Mouse (Mus musculus): ENCODE measurements around the gene Gab3. TPM values are rescaled to one million over a fixed set of nuclear protein-coding genes. Genes with fewer than 3 reads are reported as not detected.
"Not testable (repeated sequence)": the region's sequence is repeated elsewhere in the genome, so short reads cannot be mapped to it uniquely, and the experiment has no call there.

Gab3 gene
- polyA plus RNA-seq, 1 experiment = 1.6 TPM

DNA sequence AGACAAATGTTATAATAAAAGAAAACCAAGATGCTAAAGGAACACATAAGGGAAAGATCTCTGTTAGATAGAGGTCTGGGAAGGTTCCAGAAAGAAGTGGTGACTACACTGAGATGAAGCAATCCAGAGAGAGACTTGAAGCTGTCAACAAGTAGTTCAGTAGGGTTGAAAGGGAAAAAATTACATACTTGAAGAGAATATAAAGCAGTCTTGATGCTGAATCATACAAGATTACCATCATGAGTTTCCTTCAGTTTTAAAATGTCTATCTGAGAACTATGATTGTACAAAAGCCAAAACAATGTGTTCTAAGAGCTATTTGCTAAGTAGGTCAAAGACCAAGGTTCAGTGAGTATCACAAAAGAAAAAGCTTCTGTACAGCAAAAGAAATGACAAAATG, 48.6 kb downstream of the Gab3 start:
- no peak for DNase-seq (ENCODE audit: extremely low spot score in 1 of 2, low spot score in 1 of 2)

DNA sequence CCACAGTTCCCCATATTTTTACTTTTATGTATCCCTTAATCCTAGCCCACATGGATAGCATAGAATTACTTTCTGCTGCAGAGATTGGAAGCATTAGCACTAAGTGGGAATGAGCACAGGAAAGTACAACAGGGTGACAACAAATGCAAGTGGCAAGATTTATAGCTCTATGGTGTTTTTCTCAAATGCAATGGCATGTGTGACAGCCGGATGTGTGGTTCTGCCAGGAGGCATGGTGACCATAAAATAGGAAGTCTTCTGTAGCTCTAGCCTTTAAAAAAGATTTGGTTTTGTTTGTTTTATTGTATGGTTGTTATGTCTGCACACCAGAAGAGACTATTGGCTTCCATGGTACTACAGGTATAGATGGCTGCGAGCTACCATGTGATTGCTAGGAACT, 50.1 kb downstream of the Gab3 start:
- no peak for DNase-seq (ENCODE audit: extremely low spot score in 1 of 2, low spot score in 1 of 2)

DNA sequence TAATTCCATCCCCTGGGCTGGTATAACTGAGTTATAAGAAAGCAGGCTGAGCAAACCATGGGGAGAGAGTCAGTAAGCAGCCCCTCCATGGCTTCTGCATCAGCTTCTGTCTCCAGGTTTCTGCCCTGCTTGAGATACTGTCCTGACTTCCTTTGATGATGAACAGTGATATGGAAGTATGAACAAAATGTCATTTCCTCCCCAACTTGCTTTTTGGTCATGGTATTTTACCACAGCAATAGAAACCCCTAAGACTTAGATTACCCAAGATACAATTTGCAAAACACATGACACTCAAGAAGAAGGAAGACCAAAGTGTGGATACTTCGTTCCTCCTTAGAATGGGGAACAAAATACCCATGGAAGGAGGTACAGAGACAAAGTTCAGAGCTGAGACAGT, 51.2 kb downstream of the Gab3 start:
- not testable (repeated sequence) for DNase-seq (ENCODE audit: extremely low spot score in 1 of 2, low spot score in 1 of 2)

DNA sequence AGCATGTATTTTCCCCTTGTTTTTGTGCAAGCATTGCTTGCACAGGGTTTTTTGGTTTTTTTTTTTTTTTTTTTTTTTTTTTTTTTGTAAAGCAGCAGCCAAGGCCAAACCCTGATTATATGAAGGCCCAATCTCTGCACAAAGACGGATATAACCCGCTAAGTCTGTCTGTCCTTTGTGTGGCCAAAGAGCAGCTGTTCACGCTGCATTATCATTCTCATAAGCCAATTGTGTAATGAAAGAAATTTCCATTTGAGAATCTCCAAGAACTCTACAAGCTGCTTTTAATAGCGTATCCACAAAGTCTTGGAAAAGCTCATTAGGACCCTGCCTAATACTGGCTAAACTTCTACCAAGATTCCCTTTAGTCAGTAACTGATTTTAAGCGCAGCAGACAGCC, 101.5 kb downstream of the Gab3 start:
- no peak for DNase-seq (ENCODE audit: extremely low spot score in 1 of 2, low spot score in 1 of 2)

DNA sequence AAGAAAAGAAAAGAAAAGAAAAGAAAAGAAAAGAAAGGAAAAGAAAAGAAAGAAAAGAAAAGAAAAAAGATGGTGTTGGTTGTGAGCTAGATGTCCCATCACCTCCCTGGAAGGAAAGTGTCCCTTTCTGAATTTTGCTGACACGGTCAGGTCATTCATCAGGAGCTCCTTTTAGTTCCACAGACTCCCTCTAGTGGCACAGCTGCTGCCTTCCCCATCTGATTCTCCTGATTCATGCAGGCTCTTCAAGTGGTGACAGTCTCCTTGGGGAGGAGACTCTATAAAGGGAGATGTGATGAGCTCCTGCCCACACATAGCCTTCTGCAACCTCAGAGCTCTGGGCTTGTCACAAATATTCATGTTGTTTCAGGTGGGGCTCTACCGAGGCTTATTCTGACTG, 122.4 kb downstream of the Gab3 start:
- DNase-seq (ENCODE audit: extremely low spot score in 1 of 2, low spot score in 1 of 2) = peak; percentile 2 to 63

DNA sequence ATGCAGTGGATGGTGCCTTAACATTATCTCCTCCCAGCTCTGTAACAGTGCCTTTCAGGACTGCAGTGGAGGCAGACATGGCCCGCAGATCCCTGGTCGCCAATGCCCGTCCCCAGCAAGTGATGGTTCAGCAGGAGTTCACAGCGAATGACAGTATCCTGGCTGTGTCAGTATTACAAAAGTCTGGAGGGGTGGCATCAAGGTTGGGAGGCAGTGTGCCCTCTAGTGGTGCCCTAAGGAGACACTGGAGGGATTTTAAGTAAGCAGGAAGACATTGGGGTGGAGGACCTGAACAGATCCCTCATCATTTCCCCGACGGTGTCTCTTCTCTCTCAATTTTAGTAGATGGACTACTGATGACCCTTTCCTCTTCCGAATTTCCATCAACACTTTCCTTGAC, 126.1 kb downstream of the Gab3 start:
- peak in 1 of 2 experiments; percentile 6 for DNase-seq (ENCODE audit: extremely low spot score in 1 of 2, low spot score in 1 of 2)

Other genes with a start within 250 kb of the Gab3 start
- gene Gm5936, start 248.3 kb downstream of the Gab3 start, polyA plus RNA-seq (2012; rRNA removed) = 0.10 and 0.11 TPM in 2 replicates
- 32.9 and 35.9 TPM in 2 replicates for gene Dkc1, start 10.4 kb upstream of the Gab3 start, polyA plus RNA-seq (2012; rRNA removed)
- gene Mpp1, start 45.6 kb upstream of the Gab3 start, polyA plus RNA-seq (2012; rRNA removed) = 30.5 and 33.4 TPM in 2 replicates
- not detected in 2 replicates for gene Smim9, start 78.3 kb upstream of the Gab3 start, polyA plus RNA-seq (2012; rRNA removed)

Data from frontal cortex, adult 2 months (tissue).